Mouse (Mus musculus) right cerebral cortex, adult 2 months (tissue): ENCODE measurements around the gene Olfr1120.
"Not testable (repeated sequence)": the region's sequence is repeated elsewhere in the genome, so short reads cannot be mapped to it uniquely, and the experiment has no call there.

ENCODE experiments used
- DNase-seq, 2 experiments: peaks; one replicate each; pipeline ENCODE4 v3.0.0; 2021 to 2022; ENCODE audit warnings: low spot score in 2 of 2

Olfr1120 gene

DNA sequence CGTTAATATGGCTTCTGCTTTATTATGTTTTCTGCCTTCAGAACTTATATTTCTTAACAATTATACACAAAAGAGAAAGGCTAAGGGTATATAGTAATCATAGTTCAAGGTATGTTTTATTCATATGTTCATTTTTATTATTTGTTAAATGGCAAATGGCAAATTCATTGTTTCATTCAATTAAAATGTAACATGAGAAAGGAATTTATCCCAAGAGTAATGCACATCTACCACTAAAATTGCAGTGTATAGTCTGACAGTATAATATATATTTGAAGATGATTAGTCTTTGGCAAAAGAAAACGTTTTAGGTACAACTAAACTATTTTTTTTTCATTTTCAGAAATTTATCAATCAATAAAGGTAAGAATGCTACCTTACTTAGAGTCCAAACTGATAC is at the start of gene Olfr1120:
TSS of gene Olfr1120 (plus strand) at position 301 of the 400 bp plus-strand sequence.
- DNase-seq, result no peak

DNA sequence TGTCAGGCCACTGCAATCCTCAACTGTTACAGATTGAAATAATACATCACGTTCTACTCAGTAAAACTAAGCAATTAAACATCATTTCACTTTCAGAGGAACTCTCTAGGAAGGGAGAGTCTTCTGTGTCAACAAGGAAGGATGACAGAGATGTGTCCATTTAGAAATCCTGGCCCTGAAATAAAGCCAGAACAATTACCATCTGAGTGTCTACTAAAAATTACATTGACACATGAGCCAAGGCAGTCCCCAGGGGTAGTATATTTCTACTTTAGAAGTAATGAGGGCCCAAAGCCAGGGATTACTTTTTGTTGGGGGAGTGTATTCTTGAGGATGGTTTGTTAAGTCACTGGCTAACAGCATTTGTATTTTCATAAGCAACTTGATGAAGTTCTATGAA is 47.3 kb upstream of the Olfr1120 start, which contains the start of gene Olfr1118:
TSS of gene Olfr1118 (plus strand) at position 301 of the 400 bp plus-strand sequence.
- DNase-seq, result no peak

DNA sequence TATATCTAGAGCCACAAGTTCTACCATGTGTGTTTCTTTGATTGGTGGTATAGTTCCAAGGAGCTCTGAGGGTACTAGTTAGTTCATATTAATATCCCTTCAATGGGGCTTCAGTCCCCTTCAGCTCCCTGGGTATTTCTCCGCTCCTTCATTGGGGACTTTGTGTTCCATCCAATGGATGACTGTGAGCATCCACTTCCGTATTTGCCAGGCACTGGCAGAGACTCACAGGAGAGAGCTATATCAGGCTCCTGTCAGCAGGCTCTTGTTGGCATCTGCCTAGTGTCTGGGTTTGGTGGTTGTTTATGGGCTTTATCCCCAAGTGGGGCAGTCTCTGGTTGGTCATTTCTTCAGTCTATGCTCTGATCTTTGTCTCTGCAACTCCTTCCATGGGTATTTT is 5.5 kb downstream of the Olfr1120 start:
- DNase-seq, result not testable (repeated sequence)

DNA sequence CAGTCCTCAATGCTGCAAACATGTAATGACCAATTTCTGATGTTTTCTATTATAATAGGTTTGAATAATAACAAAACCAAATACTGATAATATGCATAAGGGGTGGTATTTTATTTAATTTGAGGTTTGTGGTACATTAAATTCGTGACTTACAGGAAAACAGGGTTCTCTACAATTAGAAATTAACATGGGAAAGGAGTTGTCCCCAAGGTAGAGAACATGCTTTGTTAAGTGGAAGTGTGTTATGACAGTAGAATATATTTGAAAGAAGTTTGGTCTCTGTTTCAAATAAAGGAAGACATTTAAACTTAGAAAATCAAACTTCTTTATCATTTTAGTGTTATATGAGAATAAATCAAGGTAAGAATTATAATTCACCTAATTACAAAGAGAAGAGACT is 15.0 kb downstream of the Olfr1120 start, which contains the start of gene Olfr1121:
TSS of gene Olfr1121 (plus strand) at position 301 of the 400 bp plus-strand sequence.
- DNase-seq, result no peak

- DNase-seq, result no peak
Measured at GRCm38 (mm10) chr2:87371726-87372125, 17.1 kb downstream of the Olfr1120 start.

GRCm38 (mm10) chr2:87383935-87384334 is 29.3 kb downstream of the Olfr1120 start:
- DNase-seq, result no peak

GRCm38 (mm10) chr2:87385549-87385948 is 30.9 kb downstream of the Olfr1120 start, which contains the start of gene Olfr1122:
Olfr1122 (plus strand) TSS chr2:87385849.
- no peak for DNase-seq

DNA sequence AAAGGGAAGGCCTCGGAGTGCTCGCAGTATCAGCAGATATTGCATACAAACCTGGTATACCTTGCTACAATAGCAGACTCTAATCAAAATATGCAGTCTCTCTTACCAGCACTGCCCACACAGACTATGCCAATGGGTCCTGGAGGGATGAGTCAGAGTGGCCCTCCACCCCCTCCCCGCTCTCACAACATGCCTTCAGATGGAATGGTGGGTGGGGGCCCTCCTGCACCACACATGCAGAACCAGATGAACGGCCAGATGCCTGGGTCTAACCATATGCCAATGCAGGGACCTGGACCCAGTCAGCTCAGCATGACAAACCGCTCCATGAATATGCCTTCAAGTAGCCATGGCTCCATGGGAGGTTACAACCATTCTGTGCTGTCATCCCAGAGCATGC is 39.0 kb downstream of the Olfr1120 start:
- peak in 1 of 2 experiments; percentile 5 for DNase-seq

DNA sequence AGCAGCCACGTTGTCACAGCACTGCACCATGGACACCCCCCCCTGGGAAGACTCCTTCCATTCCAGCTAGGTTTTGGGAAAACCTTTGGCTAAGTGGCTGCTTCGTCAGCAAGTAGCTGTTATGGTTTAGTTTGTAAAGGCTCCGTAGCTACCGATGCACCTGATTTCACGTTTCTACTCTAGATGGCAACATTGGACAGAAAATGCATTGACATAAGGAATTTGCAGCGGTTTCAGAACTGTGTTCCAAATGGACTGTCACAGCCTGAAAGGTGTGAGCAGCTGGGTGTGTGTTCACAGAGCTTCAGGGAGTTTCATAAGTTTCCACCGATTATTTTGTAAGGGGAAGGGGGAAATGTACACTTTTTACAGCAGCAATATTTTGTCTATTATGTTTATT is 40.1 kb downstream of the Olfr1120 start:
- peak; percentile 13 to 22 for DNase-seq
